Mouse (Mus musculus) limb, embryonic 14.5 days (tissue): ENCODE measurements around the gene Rragc. TPM values are rescaled to one million over a fixed set of nuclear protein-coding genes. Genes with fewer than 3 reads are reported as not detected.

Source experiments
- ATAC-seq: fragments of 200-750 bp; cut with Nextera tagmentation; 2 replicates; pipeline ENCODE4 v1.8.0; 2017; ENCODE audit warnings: low read depth, moderate number of reproducible peaks, moderate TSS enrichment; ENCODE audit not compliant: low FRiP score
- DNase-seq: peaks from one replicate; pipeline ENCODE4 v3.0.0-alpha.2; 2015; ENCODE audit warnings: low spot score
- H3K27ac ChIP-seq: fragments of 300-500 bp; sonication (generic); replicated peaks from 2 replicates; pipeline ENCODE4 v1.5.1; 2014; ENCODE audit warnings: low read depth, mild to moderate bottlenecking, low read length, moderate library complexity, mixed read lengths
- H3K27me3 ChIP-seq: fragments of 300-500 bp; sonication (generic); 2 replicates; pipeline ENCODE4 v1.6.1; 2014; ENCODE audit warnings: low read length, mixed read lengths; ENCODE audit not compliant: control insufficient read depth, insufficient read depth
- H3K36me3 ChIP-seq: fragments of 300-500 bp; sonication (generic); 2 replicates; pipeline ENCODE4 v1.6.1; 2014; ENCODE audit warnings: mild to moderate bottlenecking, low read length, moderate library complexity, mixed read lengths; ENCODE audit not compliant: control insufficient read depth, insufficient read depth
- H3K4me1 ChIP-seq: fragments of 300-500 bp; sonication (generic); 2 replicates; pipeline ENCODE4 v1.6.1; 2014; ENCODE audit warnings: antibody characterized with exemption, low read length, mixed read lengths; ENCODE audit not compliant: control insufficient read depth, insufficient read depth
- H3K4me2 ChIP-seq: fragments of 300-500 bp; sonication (generic); replicated peaks from 2 replicates; pipeline ENCODE4 v1.6.1; 2014; ENCODE audit warnings: low read depth, mild to moderate bottlenecking, low read length, moderate library complexity; ENCODE audit not compliant: severe bottlenecking
- H3K4me3 ChIP-seq: fragments of 300-500 bp; sonication (generic); replicated peaks from 2 replicates; pipeline ENCODE4 v1.5.1; 2014; ENCODE audit warnings: low read length
- H3K9ac ChIP-seq: fragments of 300-500 bp; sonication (generic); 2 replicates; pipeline ENCODE4 v1.6.1; 2014; ENCODE audit warnings: mild to moderate bottlenecking, low read depth, low read length, moderate library complexity; ENCODE audit not compliant: severe bottlenecking
- H3K9me3 ChIP-seq: fragments of 300-500 bp; sonication (generic); 2 replicates; pipeline ENCODE4 v1.6.1; 2016; ENCODE audit warnings: low read length; ENCODE audit not compliant: control insufficient read depth
- POLR2A ChIP-seq: fragments of 200-500 bp; IDR thresholded peaks from 2 replicates; pipeline ENCODE4 v1.8.0; 2012; ENCODE audit warnings: inconsistent platforms, mild to moderate bottlenecking, moderate library complexity, borderline replicate concordance; ENCODE audit not compliant: insufficient read depth, insufficient read length; ENCODE audit errors: extremely low read depth
- WGBS: fragments of 180-500 bp; shearing (Covaris S2); extraction: QIAGEN DNeasy Blood & Tissue Kit; methylation state at CpG from one replicate; pipeline ENCODE4 v1.1.7; 2014; 5-methylcytosine and 5-hydroxymethylcytosine counted together
- polyA plus RNA-seq, 2 experiments: library from polyadenylated mRNA; depleted of rRNA in 1 of 2; stranded (reverse) in 1 of 2; unstranded in 1 of 2; fragments of >200 nt; fragmentation: Nextera tagmentation in 1 of 2; extraction: Ambion mirVana in 1 of 2; gene quantifications; 2 replicates each; pipeline versions ENCODE4 v1.2.1 to v1.2.3; 2012 to 2014

The Rragc gene
- polyA plus RNA-seq, 2 experiments: 60.3 to 61.1 TPM

DNA sequence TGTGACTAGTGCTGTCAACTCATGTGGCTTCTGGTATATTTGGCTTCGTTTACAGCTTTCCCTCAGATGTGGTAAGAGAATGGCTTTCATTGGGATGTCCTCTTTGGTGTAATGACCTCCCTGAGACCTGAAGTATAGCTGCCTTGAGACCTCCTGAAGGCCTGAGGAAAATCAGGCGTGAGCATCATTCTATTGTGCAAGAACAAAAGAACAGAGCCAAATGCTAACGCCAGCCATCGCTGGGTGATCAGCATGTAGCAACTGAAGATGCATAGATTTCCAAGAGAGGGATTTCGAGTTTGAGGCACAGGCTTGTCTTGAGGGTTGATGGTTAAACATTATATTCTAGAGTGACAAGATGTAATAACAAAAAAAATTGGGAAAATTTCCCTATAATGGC, 64.9 kb downstream of the Rragc start:
- Histone ChIP-seq H3K9ac (no peak overlapping the region), H3K4me1 (no peaks in the 10 kb centered on the region), H3K36me3 (no peaks in the 10 kb centered on the region), H3K4me2 (no peak overlapping the region), H3K9me3 (no peaks in the 10 kb centered on the region), H3K27ac (no peak overlapping the region), H3K27me3 (no peaks in the 10 kb centered on the region), H3K4me3 (no peak overlapping the region)
- TF ChIP-seq POLR2A: no peak
- DNase-seq (no peak), ATAC-seq (no peak)
- WGBS: 66% methylated on average over 5 of the region's 5 CpGs

Other genes with a start within 250 kb of the Rragc start
- 99.7 and 103 TPM in 2 replicates for gene Macf1, start 233.1 kb upstream of the Rragc start, polyA plus RNA-seq (2012; rRNA removed)
- gene Macf1, start 233.1 kb upstream of the Rragc start, polyA plus RNA-seq (2014; fragmentation: Nextera tagmentation; extraction: Ambion mirVana): 79.8 and 84.0 TPM in 2 replicates
- 119 and 253 TPM in 2 replicates for gene Ndufs5, start 199.2 kb upstream of the Rragc start, polyA plus RNA-seq (2012; rRNA removed)
- gene Ndufs5, start 199.2 kb upstream of the Rragc start, polyA plus RNA-seq (2014; fragmentation: Nextera tagmentation; extraction: Ambion mirVana): 344 and 353 TPM in 2 replicates
- gene Akirin1, start 167.1 kb upstream of the Rragc start, polyA plus RNA-seq (2012; rRNA removed): 39.5 and 42.4 TPM in 2 replicates
- gene Akirin1, start 167.1 kb upstream of the Rragc start, polyA plus RNA-seq (2014; fragmentation: Nextera tagmentation; extraction: Ambion mirVana): 55.5 and 60.1 TPM in 2 replicates
- 4.8 and 4.9 TPM in 2 replicates for gene Rhbdl2, start 129.6 kb upstream of the Rragc start, polyA plus RNA-seq (2012; rRNA removed)
- gene Rhbdl2, start 129.6 kb upstream of the Rragc start, polyA plus RNA-seq (2014; fragmentation: Nextera tagmentation; extraction: Ambion mirVana): 3.5 and 4.1 TPM in 2 replicates
- gene 4933427I04Rik, start 57.8 kb upstream of the Rragc start, polyA plus RNA-seq (2012; rRNA removed): 0.08 TPM in 2 replicates
- gene 4933427I04Rik, start 57.8 kb upstream of the Rragc start, polyA plus RNA-seq (2014; fragmentation: Nextera tagmentation; extraction: Ambion mirVana): 0.14 and 0.15 TPM in 2 replicates
- 24.2 and 30.7 TPM in 2 replicates for gene Mycbp, start 12.6 kb upstream of the Rragc start, polyA plus RNA-seq (2012; rRNA removed)
- gene Mycbp, start 12.6 kb upstream of the Rragc start, polyA plus RNA-seq (2014; fragmentation: Nextera tagmentation; extraction: Ambion mirVana): 59.8 and 65.2 TPM in 2 replicates
- not detected in 2 replicates for gene 4930535I16Rik, start 576 bp downstream of the Rragc start, polyA plus RNA-seq (2012; rRNA removed)
- gene 4930535I16Rik, start 576 bp downstream of the Rragc start, polyA plus RNA-seq (2014; fragmentation: Nextera tagmentation; extraction: Ambion mirVana): not detected in 2 replicates